Mouse (Mus musculus): ENCODE results near the gene Prkd2. TPM values are rescaled to one million over a fixed set of nuclear protein-coding genes. Genes with fewer than 3 reads are reported as not detected.

Prkd2 gene
- polyA plus RNA-seq, 1 experiment, result 4.7 TPM

- TF ChIP-seq MAX (IDR thresholded peaks at IDR 0.05; ENCODE audit: low read depth) (no peak), E2F4 (IDR thresholded peaks at IDR 0.05; ENCODE audit: insufficient read depth) (no peak), MYOD1 (IDR thresholded peaks at IDR 0.05; ENCODE audit: control insufficient read depth in 1 of 3, insufficient read length in 2 of 3, low read depth in 2 of 3) (no peak), POLR2AphosphoS2 (IDR thresholded peaks at IDR 0.05; ENCODE audit: insufficient read length, low read depth) (no peak), USF1 (IDR thresholded peaks at IDR 0.05; ENCODE audit: low read depth) (no peak), SRF (IDR thresholded peaks at IDR 0.05; ENCODE audit: control insufficient read depth, insufficient read length, low read depth) (no peak), TCF12 (IDR thresholded peaks at IDR 0.05; ENCODE audit: insufficient read depth, poor library complexity, severe bottlenecking) (no peak), POLR2A (IDR thresholded peaks at IDR 0.05; ENCODE audit: insufficient read length, low read depth) (no peak), TCF3 (IDR thresholded peaks at IDR 0.05; ENCODE audit: insufficient read length, low read depth) (no peak), REST (IDR thresholded peaks at IDR 0.05; ENCODE audit: insufficient read depth, insufficient read length) (no peak), MYOG (IDR thresholded peaks at IDR 0.05; ENCODE audit: control insufficient read depth in 1 of 3, insufficient read depth in 1 of 3, insufficient read length in 2 of 3, low read depth in 2 of 3) (no peak), CEBPB (IDR thresholded peaks at IDR 0.05; ENCODE audit: insufficient read depth, poor library complexity, severe bottlenecking) (no peak)
- no peak overlapping the region for H3K4me2 ChIP-seq (ENCODE audit: low read depth)
- no peaks in the 10 kb centered on the region for H3K27me3 ChIP-seq (ENCODE audit: control insufficient read depth, insufficient read depth, insufficient read length)
- no peak overlapping the region for H3K4me3 ChIP-seq
- H3K79me2 ChIP-seq (ENCODE audit: control insufficient read depth, insufficient read depth), result no peaks in the 10 kb centered on the region
- peaks cover 14% of the 10 kb centered on the region for H3K36me3 ChIP-seq (ENCODE audit: control insufficient read depth, insufficient read depth)
- H3ac ChIP-seq (ENCODE audit: control insufficient read depth, insufficient read length), result no peak overlapping the region
These were observed 12.3 kb upstream of the Prkd2 start for GRCm38 (mm10) chr7:16830449-16830848.

- Histone ChIP-seq H3K4me3 (no peak overlapping the region), H3K36me3 (ENCODE audit: control insufficient read depth, insufficient read depth) (peaks cover 8% of the 10 kb centered on the region), H3K27me3 (ENCODE audit: control insufficient read depth, insufficient read depth, insufficient read length) (no peaks in the 10 kb centered on the region), H3K79me2 (ENCODE audit: control insufficient read depth, insufficient read depth) (no peaks in the 10 kb centered on the region), H3K4me2 (ENCODE audit: low read depth) (no peak overlapping the region), H3ac (ENCODE audit: control insufficient read depth, insufficient read length) (no peak overlapping the region)
- TF ChIP-seq MYOD1 (IDR thresholded peaks at IDR 0.05; ENCODE audit: control insufficient read depth in 1 of 3, insufficient read length in 2 of 3, low read depth in 2 of 3), result no peak
- TF ChIP-seq USF1 (IDR thresholded peaks at IDR 0.05; ENCODE audit: low read depth), result no peak
- no peak for TF ChIP-seq TCF12 (IDR thresholded peaks at IDR 0.05; ENCODE audit: insufficient read depth, poor library complexity, severe bottlenecking)
- TF ChIP-seq REST (IDR thresholded peaks at IDR 0.05; ENCODE audit: insufficient read depth, insufficient read length), result no peak
- no peak for TF ChIP-seq MAX (IDR thresholded peaks at IDR 0.05; ENCODE audit: low read depth)
- no peak for TF ChIP-seq POLR2AphosphoS2 (IDR thresholded peaks at IDR 0.05; ENCODE audit: insufficient read length, low read depth)
- no peak for TF ChIP-seq MYOG (IDR thresholded peaks at IDR 0.05; ENCODE audit: control insufficient read depth in 1 of 3, insufficient read depth in 1 of 3, insufficient read length in 2 of 3, low read depth in 2 of 3)
- TF ChIP-seq POLR2A (IDR thresholded peaks at IDR 0.05; ENCODE audit: insufficient read length, low read depth), result no peak
- TF ChIP-seq E2F4 (IDR thresholded peaks at IDR 0.05; ENCODE audit: insufficient read depth), result no peak
- no peak for TF ChIP-seq TCF3 (IDR thresholded peaks at IDR 0.05; ENCODE audit: insufficient read length, low read depth)
- TF ChIP-seq SRF (IDR thresholded peaks at IDR 0.05; ENCODE audit: control insufficient read depth, insufficient read length, low read depth), result no peak
- no peak for TF ChIP-seq CEBPB (IDR thresholded peaks at IDR 0.05; ENCODE audit: insufficient read depth, poor library complexity, severe bottlenecking)
These were observed 4.5 kb upstream of the Prkd2 start for GRCm38 (mm10) chr7:16837916-16838803.

GRCm38 (mm10) chr7:16838804-16839426 lies 3.8 kb upstream of the Prkd2 start:
- H3K27me3 ChIP-seq (ENCODE audit: control insufficient read depth, insufficient read depth, insufficient read length), result no peaks in the 10 kb centered on the region
- no peak for TF ChIP-seq E2F4 (IDR thresholded peaks at IDR 0.05; ENCODE audit: insufficient read depth)
- TF ChIP-seq CEBPB (IDR thresholded peaks at IDR 0.05; ENCODE audit: insufficient read depth, poor library complexity, severe bottlenecking), result no peak
- H3ac ChIP-seq (ENCODE audit: control insufficient read depth, insufficient read length), result no peak overlapping the region
- H3K79me2 ChIP-seq (ENCODE audit: control insufficient read depth, insufficient read depth), result no peaks in the 10 kb centered on the region
- no peak overlapping the region for H3K4me3 ChIP-seq
- H3K36me3 ChIP-seq (ENCODE audit: control insufficient read depth, insufficient read depth), result peaks cover 3% of the 10 kb centered on the region
- no peak overlapping the region for H3K4me2 ChIP-seq (ENCODE audit: low read depth)

- Histone ChIP-seq H3K4me2 (ENCODE audit: low read depth) (no peak overlapping the region), H3K36me3 (ENCODE audit: control insufficient read depth, insufficient read depth) (peaks cover 3% of the 10 kb centered on the region), H3K79me2 (ENCODE audit: control insufficient read depth, insufficient read depth) (no peaks in the 10 kb centered on the region), H3K4me3 (no peak overlapping the region), H3K27me3 (ENCODE audit: control insufficient read depth, insufficient read depth, insufficient read length) (no peaks in the 10 kb centered on the region), H3ac (ENCODE audit: control insufficient read depth, insufficient read length) (no peak overlapping the region)
- TF ChIP-seq SRF (IDR thresholded peaks at IDR 0.05; ENCODE audit: control insufficient read depth, insufficient read length, low read depth) (no peak), MAX (IDR thresholded peaks at IDR 0.05; ENCODE audit: low read depth) (no peak), POLR2AphosphoS2 (IDR thresholded peaks at IDR 0.05; ENCODE audit: insufficient read length, low read depth) (no peak), TCF3 (IDR thresholded peaks at IDR 0.05; ENCODE audit: insufficient read length, low read depth) (no peak), USF1 (IDR thresholded peaks at IDR 0.05; ENCODE audit: low read depth) (no peak), TCF12 (IDR thresholded peaks at IDR 0.05; ENCODE audit: insufficient read depth, poor library complexity, severe bottlenecking) (no peak), POLR2A (IDR thresholded peaks at IDR 0.05; ENCODE audit: insufficient read length, low read depth) (no peak), MYOD1 (IDR thresholded peaks at IDR 0.05; ENCODE audit: control insufficient read depth in 1 of 3, insufficient read length in 2 of 3, low read depth in 2 of 3) (no peak), E2F4 (IDR thresholded peaks at IDR 0.05; ENCODE audit: insufficient read depth) (no peak), CEBPB (IDR thresholded peaks at IDR 0.05; ENCODE audit: insufficient read depth, poor library complexity, severe bottlenecking) (no peak), MYOG (IDR thresholded peaks at IDR 0.05; ENCODE audit: control insufficient read depth in 1 of 3, insufficient read depth in 1 of 3, insufficient read length in 2 of 3, low read depth in 2 of 3) (no peak), REST (IDR thresholded peaks at IDR 0.05; ENCODE audit: insufficient read depth, insufficient read length) (no peak)
These were observed 3.1 kb upstream of the Prkd2 start for GRCm38 (mm10) chr7:16839427-16840108.
